Mouse (Mus musculus): ENCODE results near the gene Plrg1. TPM values are rescaled to one million over a fixed set of nuclear protein-coding genes. Genes with fewer than 3 reads are reported as not detected.

The Plrg1 gene
- polyA plus RNA-seq, 1 experiment from 2014 or later: 62.6 TPM

GRCm38 (mm10) chr3:83042451-83042850 is 12.9 kb upstream of the Plrg1 start:
- WGBS: 88% methylated on average over 5 of the region's 5 CpGs
- no peaks in the 10 kb centered on the region for H3K9me3 ChIP-seq (replicated peaks; ENCODE audit: control insufficient read depth, low read length)
- H3K4me1 ChIP-seq (ENCODE audit: control insufficient read depth, insufficient read depth, low read length): no peaks in the 10 kb centered on the region
- no peaks in the 10 kb centered on the region for H3K27me3 ChIP-seq (ENCODE audit: control insufficient read depth, insufficient read depth, low read length)
- H3K9ac ChIP-seq (ENCODE audit: low read length): no peak overlapping the region
- no peak overlapping the region for H3K4me3 ChIP-seq (ENCODE audit: low read length)
- ATAC-seq (replicated peaks; ENCODE audit: extremely low read depth, insufficient read depth, low FRiP score): no peak
- no peak overlapping the region for H3K4me2 ChIP-seq (ENCODE audit: low read depth, low read length)
- H3K27ac ChIP-seq (ENCODE audit: low read length): no peak overlapping the region
- no peaks in the 10 kb centered on the region for H3K36me3 ChIP-seq (ENCODE audit: control insufficient read depth, insufficient read depth)

GRCm38 (mm10) chr3:83046649-83047048 is 8.7 kb upstream of the Plrg1 start:
- no peaks in the 10 kb centered on the region for H3K36me3 ChIP-seq (ENCODE audit: control insufficient read depth, insufficient read depth)
- H3K4me2 ChIP-seq (ENCODE audit: low read depth, low read length): no peak overlapping the region
- no peak for ATAC-seq (replicated peaks; ENCODE audit: extremely low read depth, insufficient read depth, low FRiP score)
- no peak overlapping the region for H3K4me3 ChIP-seq (ENCODE audit: low read length)
- H3K9ac ChIP-seq (ENCODE audit: low read length): no peak overlapping the region
- no peaks in the 10 kb centered on the region for H3K27me3 ChIP-seq (ENCODE audit: control insufficient read depth, insufficient read depth, low read length)
- H3K4me1 ChIP-seq (ENCODE audit: control insufficient read depth, insufficient read depth, low read length): no peaks in the 10 kb centered on the region
- H3K9me3 ChIP-seq (replicated peaks; ENCODE audit: control insufficient read depth, low read length): no peaks in the 10 kb centered on the region
- H3K27ac ChIP-seq (ENCODE audit: low read length): no peak overlapping the region
- 71% methylated on average over 11 of the region's 11 CpGs for WGBS

DNA sequence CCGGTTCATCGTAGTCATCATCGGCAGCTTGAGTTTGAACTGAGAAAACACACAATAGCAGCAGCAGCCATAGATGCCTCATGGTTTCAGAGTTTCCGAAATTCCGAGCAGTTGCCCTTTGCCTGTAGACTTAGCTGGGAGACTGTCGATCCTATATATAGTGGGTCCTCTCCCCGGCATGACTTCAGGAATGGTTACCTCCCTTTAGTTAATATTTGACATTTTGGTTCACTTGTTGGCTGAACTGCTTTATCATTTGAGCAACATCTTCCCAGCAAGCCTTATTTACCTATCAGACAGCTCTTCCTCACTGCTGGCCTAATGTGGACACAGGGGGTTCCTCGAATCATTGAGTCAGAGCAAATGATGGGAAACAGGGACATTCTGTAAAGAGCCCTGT is 5.6 kb upstream of the Plrg1 start, which contains the start of gene Fgb:
TSS of gene Fgb (minus strand) at position 184 of the 400 bp plus-strand sequence.
- Histone ChIP-seq H3K36me3 (ENCODE audit: control insufficient read depth, insufficient read depth) (no peaks in the 10 kb centered on the region), H3K27ac (ENCODE audit: low read length) (no peak within 1 kb of the TSS)
- 78% methylated on average over 8 of the region's 8 CpGs for WGBS

DNA sequence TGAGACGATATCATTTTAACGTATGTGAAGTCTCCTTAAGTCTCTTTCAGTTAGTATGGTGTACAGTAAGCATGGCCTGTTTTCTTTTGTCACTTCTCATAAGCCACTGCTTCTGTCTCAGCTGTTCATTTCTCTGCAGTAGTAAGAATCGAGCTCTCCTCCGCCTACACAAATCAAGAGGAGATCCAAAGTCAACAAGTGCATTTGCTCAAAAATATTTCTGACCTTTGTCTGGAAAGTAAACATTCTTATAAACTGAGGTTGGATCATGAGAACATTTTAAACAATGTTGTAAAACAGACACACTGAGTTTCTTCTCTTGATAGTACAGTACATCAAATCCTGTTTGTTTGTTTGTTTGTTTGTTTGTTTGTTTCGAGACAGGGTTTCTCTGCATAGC is 4.7 kb upstream of the Plrg1 start:
- 63% methylated on average over 5 of the region's 5 CpGs for WGBS
- H3K4me1 ChIP-seq (ENCODE audit: control insufficient read depth, insufficient read depth, low read length): no peaks in the 10 kb centered on the region
- no peak overlapping the region for H3K9ac ChIP-seq (ENCODE audit: low read length)
- H3K36me3 ChIP-seq (ENCODE audit: control insufficient read depth, insufficient read depth): no peaks in the 10 kb centered on the region
- no peak overlapping the region for H3K27ac ChIP-seq (ENCODE audit: low read length)
- H3K4me3 ChIP-seq (ENCODE audit: low read length): no peak overlapping the region
- no peaks in the 10 kb centered on the region for H3K27me3 ChIP-seq (ENCODE audit: control insufficient read depth, insufficient read depth, low read length)
- no peaks in the 10 kb centered on the region for H3K9me3 ChIP-seq (replicated peaks; ENCODE audit: control insufficient read depth, low read length)
- ATAC-seq (replicated peaks; ENCODE audit: extremely low read depth, insufficient read depth, low FRiP score): no peak
- no peak overlapping the region for H3K4me2 ChIP-seq (ENCODE audit: low read depth, low read length)

More for the DNA sequence above, 5.6 kb upstream of the Plrg1 start, which contains the start of gene Fgb:
- no peaks in the 10 kb centered on the region for H3K9me3 ChIP-seq (replicated peaks; ENCODE audit: control insufficient read depth, low read length)
- no peak within 1 kb of the TSS for H3K9ac ChIP-seq (ENCODE audit: low read length)
- no peak for ATAC-seq (replicated peaks; ENCODE audit: extremely low read depth, insufficient read depth, low FRiP score)
- no peaks in the 10 kb centered on the region for H3K27me3 ChIP-seq (ENCODE audit: control insufficient read depth, insufficient read depth, low read length)
- H3K4me1 ChIP-seq (ENCODE audit: control insufficient read depth, insufficient read depth, low read length): no peaks in the 10 kb centered on the region
- no peak within 1 kb of the TSS for H3K4me2 ChIP-seq (ENCODE audit: low read depth, low read length)
- H3K4me3 ChIP-seq (ENCODE audit: low read length): no peak within 1 kb of the TSS

GRCm38 (mm10) chr3:83052102-83052501 is 3.2 kb upstream of the Plrg1 start:
- 73% methylated on average over 5 of the region's 5 CpGs for WGBS
- H3K9ac ChIP-seq (ENCODE audit: low read length): no peak overlapping the region
- no peak overlapping the region for H3K4me2 ChIP-seq (ENCODE audit: low read depth, low read length)
- no peaks in the 10 kb centered on the region for H3K27me3 ChIP-seq (ENCODE audit: control insufficient read depth, insufficient read depth, low read length)
- 0 out of 2 replicates have a peak, but pooled peaks cover 3% of the 10 kb centered on the region for H3K36me3 ChIP-seq (ENCODE audit: control insufficient read depth, insufficient read depth)
- no peaks in the 10 kb centered on the region for H3K9me3 ChIP-seq (replicated peaks; ENCODE audit: control insufficient read depth, low read length)
- H3K4me1 ChIP-seq (ENCODE audit: control insufficient read depth, insufficient read depth, low read length): peaks cover 9% of the 10 kb centered on the region
- H3K4me3 ChIP-seq (ENCODE audit: low read length): no peak overlapping the region
- no peak overlapping the region for H3K27ac ChIP-seq (ENCODE audit: low read length)
- ATAC-seq (replicated peaks; ENCODE audit: extremely low read depth, insufficient read depth, low FRiP score): no peak

DNA sequence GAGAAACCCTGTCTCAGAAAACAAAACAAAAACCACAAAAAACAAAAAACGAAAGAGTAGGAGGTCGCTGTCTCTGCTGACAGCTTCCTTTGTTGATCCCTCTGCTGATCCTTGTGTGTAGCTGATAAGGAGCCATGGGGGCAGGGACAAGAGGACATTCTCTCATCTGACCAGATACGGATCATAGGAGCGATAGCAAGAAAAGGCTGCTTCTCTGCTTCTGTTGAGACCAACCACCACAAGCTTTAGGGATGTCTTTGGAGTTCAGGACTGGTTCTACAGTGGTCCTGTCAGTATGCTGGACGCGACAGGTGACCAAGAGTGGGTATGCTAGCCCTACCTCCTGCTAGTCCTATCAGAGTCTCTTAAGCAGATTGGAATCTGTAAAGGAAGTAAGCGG is 2.2 kb upstream of the Plrg1 start:
- Histone ChIP-seq H3K4me2 (ENCODE audit: low read depth, low read length) (no peak overlapping the region), H3K4me1 (ENCODE audit: control insufficient read depth, insufficient read depth, low read length) (peaks cover 9% of the 10 kb centered on the region), H3K36me3 (ENCODE audit: control insufficient read depth, insufficient read depth) (0 out of 2 replicates have a peak, but pooled peaks cover 4% of the 10 kb centered on the region), H3K9me3 (replicated peaks; ENCODE audit: control insufficient read depth, low read length) (no peaks in the 10 kb centered on the region), H3K27me3 (ENCODE audit: control insufficient read depth, insufficient read depth, low read length) (no peaks in the 10 kb centered on the region), H3K9ac (ENCODE audit: low read length) (no peak overlapping the region), H3K27ac (ENCODE audit: low read length) (no peak overlapping the region), H3K4me3 (ENCODE audit: low read length) (no peak overlapping the region)
- ATAC-seq (replicated peaks; ENCODE audit: extremely low read depth, insufficient read depth, low FRiP score): no peak
- 80% methylated on average over 7 of the region's 7 CpGs for WGBS

DNA sequence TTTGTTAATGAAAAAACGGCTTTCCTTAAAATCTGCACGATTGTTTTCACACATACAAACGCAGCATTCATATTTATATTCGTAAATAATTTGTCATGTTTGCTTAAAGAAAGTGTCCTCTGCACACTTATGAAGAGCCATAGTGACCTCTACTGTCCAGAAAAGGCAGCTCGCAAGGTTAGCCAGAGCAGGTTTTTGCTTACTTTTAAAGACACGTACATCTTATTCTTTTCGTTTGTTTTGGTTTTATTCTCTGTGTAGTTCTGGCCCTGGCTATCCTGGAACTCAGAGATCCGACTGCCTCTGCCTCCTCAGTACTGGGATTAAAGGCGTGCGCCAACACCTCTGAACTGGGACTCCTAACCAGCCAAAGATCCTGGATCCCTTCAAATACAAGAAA is 1.6 kb upstream of the Plrg1 start:
- no peak overlapping the region for H3K4me3 ChIP-seq (ENCODE audit: low read length)
- no peak overlapping the region for H3K9ac ChIP-seq (ENCODE audit: low read length)
- H3K27ac ChIP-seq (ENCODE audit: low read length): no peak overlapping the region
- H3K4me1 ChIP-seq (ENCODE audit: control insufficient read depth, insufficient read depth, low read length): peaks cover 9% of the 10 kb centered on the region
- ATAC-seq (replicated peaks; ENCODE audit: extremely low read depth, insufficient read depth, low FRiP score): no peak
- 24% methylated on average over 10 of the region's 10 CpGs for WGBS
- H3K27me3 ChIP-seq (ENCODE audit: control insufficient read depth, insufficient read depth, low read length): no peaks in the 10 kb centered on the region
- no peaks in the 10 kb centered on the region for H3K9me3 ChIP-seq (replicated peaks; ENCODE audit: control insufficient read depth, low read length)
- H3K4me2 ChIP-seq (ENCODE audit: low read depth, low read length): no peak overlapping the region
- H3K36me3 ChIP-seq (ENCODE audit: control insufficient read depth, insufficient read depth): peaks cover 7% of the 10 kb centered on the region

GRCm38 (mm10) chr3:83054759-83055158 is 563 bp upstream of the Plrg1 start:
- WGBS: 22% methylated on average over 13 of the region's 13 CpGs
- H3K9ac ChIP-seq (ENCODE audit: low read length): no peak overlapping the region
- no peak overlapping the region for H3K27ac ChIP-seq (ENCODE audit: low read length)
- H3K36me3 ChIP-seq (ENCODE audit: control insufficient read depth, insufficient read depth): peaks cover 16% of the 10 kb centered on the region
- H3K4me2 ChIP-seq (ENCODE audit: low read depth, low read length): peak overlapping the region; percentile 55
- peak overlapping the region; percentile 47 for H3K4me3 ChIP-seq (ENCODE audit: low read length)
- no peak for ATAC-seq (replicated peaks; ENCODE audit: extremely low read depth, insufficient read depth, low FRiP score)
- no peaks in the 10 kb centered on the region for H3K9me3 ChIP-seq (replicated peaks; ENCODE audit: control insufficient read depth, low read length)
- H3K4me1 ChIP-seq (ENCODE audit: control insufficient read depth, insufficient read depth, low read length): peaks cover 9% of the 10 kb centered on the region
- H3K27me3 ChIP-seq (ENCODE audit: control insufficient read depth, insufficient read depth, low read length): no peaks in the 10 kb centered on the region

DNA sequence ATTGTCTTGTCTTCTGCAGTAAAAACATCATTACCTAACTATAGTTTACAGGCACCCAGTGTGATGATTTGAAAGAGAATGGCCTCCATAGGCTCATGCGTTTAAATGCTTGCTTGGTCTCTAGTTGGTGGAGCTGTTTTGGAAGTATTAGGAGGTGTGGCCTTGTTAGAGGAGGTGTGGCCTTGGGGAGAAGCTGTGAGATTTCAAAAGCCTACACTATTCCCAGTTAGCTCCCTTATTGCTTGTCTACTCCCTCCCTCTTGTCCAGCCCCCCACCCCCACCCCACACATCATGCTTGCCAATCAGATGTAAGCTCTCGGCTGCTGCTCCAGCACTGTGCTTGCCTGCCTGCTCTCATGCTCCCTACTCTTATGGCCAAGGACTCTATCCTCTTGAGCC is 1.7 kb downstream of the Plrg1 start:
- Histone ChIP-seq H3K4me2 (ENCODE audit: low read depth, low read length) (no peak overlapping the region), H3K9me3 (replicated peaks; ENCODE audit: control insufficient read depth, low read length) (no peaks in the 10 kb centered on the region)

More for the DNA sequence above, 1.7 kb downstream of the Plrg1 start:
- ATAC-seq (replicated peaks; ENCODE audit: extremely low read depth, insufficient read depth, low FRiP score): no peak
- Histone ChIP-seq H3K4me3 (ENCODE audit: low read length) (no peak overlapping the region), H3K4me1 (ENCODE audit: control insufficient read depth, insufficient read depth, low read length) (peaks cover 9% of the 10 kb centered on the region), H3K9ac (ENCODE audit: low read length) (no peak overlapping the region), H3K27ac (ENCODE audit: low read length) (no peak overlapping the region), H3K27me3 (ENCODE audit: control insufficient read depth, insufficient read depth, low read length) (no peaks in the 10 kb centered on the region), H3K36me3 (ENCODE audit: control insufficient read depth, insufficient read depth) (peaks cover 36% of the 10 kb centered on the region)
- WGBS: 93% methylated on average over 2 of the region's 2 CpGs

Data from heart, embryonic 16.5 days (tissue).